Mouse (Mus musculus) spleen, postnatal 14 days (tissue): ENCODE measurements at regions not wholly inside any gene's neighbourhood (a gene's known extent, or its start where the extent isn't known, plus 50 kb on each side); places are given as distances from the start of the nearest gene placed in this dataset.

Source experiments
- DNase-seq, 2 experiments: peaks; one replicate each; pipeline ENCODE4 v3.0.0; 2021 to 2022; ENCODE audit warnings: low spot score in 2 of 2

DNA sequence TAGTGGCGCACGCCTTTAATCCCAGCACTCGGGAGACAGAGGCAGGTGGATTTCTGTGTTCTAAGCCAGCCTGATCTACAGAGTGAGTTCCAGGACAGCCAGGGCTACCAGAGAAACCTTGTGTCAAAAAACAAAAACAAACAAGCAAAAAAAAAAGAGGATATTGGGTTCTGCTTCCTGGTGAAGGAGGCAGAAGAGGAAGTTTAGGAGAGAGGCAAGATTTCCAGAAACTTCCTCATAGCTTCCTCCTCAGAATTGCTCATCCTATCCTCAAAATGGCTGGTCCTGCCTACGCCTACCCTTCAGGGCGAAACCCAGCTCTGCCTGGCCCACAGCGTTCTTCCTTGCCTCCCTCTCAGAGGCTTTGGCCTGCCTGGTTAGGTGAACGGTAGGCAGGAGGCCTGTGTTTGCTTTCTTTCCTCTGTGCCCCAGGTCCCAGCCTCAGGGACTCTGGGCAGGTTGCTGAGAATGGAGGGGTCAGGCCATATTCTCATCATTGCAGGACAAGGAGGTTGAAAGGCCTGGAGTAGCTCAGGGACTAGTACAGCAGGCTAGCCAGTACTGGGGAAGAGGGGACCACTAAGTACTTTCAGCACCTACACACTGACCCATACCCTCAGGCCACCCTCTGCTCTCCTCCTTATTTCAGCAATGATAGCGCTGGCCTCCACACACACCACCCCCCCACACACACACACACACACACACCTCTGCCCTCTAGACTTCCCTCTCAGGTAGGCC is 79.6 kb downstream of the Zfp36l2 start:
- no peak for DNase-seq

DNA sequence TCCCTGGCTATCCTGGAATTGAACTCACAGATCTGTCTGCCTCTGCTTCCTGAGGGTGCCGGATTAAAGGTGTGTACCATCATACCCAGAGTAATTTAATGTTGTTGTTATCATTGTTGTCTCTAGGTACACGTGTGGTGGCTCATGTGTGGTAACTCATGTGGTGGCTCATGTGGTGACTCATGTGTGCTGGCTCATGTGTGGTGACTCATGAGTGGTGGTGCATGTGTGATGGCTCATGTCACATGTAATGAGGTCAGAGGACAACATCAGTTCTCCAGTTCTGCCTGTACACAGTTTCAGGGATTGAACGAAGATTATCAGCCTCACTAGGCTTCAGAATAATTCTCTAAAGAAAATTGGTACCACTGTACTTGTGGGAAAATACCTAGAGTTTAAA is 80.2 kb downstream of the Zfp36l2 start:
- no peak for DNase-seq

DNA sequence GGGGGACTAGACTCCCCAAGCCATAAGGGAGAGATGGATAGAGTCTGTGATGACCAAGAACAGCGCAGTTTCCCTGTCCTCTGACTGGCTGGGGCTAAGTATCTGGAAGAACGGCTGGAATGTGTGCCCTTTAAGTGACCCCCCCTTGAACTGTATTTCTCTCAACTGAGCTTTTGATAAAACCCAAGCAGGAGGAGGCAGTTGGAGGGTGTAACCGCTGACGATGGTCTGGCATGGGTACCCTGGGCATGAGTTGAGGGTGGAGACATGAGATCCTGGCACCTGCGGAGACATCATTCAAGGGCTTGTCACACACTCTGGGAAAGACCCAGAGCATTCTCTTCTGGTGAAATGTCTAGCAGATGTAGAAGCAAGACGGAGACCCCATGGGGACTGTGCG is 83.5 kb downstream of the Zfp36l2 start:
- DNase-seq: no peak

DNA sequence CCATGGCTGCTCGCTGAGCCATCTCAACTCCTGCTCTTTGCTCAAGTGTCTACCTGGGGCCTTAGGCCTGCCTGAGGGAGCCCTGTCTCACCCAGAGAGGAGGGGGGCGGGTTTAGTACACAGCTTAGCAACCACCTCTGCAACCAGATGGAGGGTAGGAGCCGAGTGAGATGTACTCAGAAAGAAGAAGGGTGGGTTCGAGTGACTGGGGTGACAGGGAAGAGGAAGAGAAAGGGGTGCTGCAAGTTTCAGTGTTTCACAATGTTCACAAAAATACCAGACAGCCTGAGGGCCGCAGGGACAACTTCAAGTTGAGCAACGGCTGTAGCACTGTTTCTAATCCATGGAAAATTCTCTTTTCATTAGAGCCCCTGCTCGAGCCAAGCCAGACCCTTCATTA is 84.4 kb downstream of the Zfp36l2 start:
- DNase-seq: no peak

DNA sequence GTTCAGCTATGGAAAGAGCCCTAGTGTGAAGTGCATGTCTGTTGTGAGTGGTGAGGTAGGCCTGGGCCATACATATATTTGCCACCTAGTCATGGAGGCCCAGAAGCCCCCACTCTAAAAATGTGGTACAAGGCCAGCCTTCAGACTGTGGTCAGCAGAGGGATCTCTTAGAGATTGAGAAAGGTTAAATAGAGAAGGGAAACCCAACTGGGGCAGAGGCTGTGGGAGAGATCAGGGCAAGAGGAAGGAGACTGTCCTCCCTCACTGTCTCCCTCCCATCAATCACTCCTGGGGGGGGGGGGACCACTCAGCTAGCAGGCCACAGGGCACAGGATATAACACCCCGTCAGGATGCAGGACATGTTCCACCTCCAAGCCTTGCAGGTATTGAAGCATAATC is 86.1 kb downstream of the Zfp36l2 start:
- no peak for DNase-seq

DNA sequence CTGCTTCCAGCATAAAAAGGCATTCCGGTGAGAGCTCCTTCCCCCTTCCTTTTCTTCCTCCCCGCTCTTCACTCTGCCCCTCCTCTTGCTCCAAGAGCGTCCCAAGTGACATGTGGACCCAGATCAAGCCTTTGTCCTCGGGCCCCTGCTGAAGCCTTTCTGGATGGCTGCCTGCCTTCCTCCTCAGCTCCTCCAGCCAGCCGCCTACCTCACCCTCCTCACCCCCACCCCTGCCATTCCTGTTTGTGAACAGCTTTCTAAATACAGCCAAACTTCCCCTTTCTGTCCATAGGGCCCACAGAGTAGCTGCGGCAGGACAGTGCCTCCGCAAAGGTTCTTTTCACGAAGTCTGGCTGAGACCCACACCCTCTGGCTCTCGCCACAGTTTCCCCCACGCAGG is 87.2 kb downstream of the Zfp36l2 start:
- DNase-seq: no peak

DNA sequence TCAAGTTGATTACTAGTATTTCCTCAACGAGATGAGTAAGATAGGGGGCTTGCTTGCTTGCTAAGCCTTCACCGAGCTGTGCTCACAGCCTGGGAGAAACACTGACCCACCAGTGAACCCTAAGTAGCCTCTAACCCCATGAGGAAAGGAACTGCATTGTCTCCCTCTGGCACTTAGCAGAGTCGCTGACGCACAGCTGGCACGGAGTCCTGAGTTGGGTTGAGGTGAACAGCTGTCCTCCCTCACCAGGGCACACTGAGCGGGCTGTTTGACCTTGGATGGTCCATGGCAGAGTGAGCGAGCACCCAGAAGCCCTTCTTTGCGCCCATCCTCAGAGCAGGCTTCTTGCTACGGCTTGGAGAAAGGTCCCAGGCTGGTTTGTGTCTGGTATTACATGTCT is 88.0 kb downstream of the Zfp36l2 start:
- no peak for DNase-seq

DNA sequence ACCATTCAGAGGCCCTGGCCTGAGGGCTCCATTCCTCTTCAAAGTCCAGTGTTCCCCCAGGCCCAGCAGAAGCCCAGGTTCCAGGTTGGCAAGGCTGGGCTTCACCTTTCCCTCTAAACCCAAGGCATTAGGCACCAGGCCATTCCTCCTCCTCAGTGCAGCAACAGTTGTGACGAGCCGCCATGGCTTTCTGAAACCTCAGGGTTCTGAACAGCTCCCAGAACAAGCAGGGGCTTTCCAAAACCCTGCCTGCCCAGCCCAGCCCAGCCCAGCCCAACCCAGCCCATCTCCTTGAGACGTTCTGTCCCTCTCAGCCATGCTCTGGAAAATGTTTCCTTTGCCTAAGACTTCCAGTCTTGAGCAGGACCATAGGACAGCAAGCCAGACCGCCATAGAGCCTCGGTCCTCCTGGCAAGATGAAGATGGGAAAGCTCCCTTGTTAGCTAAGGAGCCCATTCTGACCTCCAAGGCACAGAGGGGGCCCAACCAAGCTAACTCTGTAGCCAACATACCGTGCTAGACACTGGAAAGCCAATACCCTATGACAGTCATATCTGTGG is 89.8 kb downstream of the Zfp36l2 start:
- DNase-seq: no peak

DNA sequence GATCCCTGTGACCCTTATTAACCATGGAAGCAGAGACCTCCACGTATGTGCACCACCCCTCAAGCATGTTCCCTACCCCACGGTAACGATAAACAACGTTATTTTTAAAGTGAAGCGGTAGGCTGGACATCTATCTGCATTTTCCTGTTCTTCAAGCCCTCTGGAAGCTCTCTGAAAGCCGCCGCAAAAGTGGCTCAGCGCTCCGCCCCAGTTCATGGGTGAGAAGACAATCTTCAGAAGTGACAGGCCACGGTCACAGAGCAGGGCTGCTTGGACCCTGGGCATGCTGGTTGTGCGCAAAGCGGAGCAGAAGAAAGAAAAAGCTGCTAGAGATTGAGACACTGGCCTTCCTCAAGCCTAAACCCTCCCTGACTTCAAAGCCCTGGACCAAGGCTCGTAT is 90.5 kb downstream of the Zfp36l2 start:
- DNase-seq: no peak

DNA sequence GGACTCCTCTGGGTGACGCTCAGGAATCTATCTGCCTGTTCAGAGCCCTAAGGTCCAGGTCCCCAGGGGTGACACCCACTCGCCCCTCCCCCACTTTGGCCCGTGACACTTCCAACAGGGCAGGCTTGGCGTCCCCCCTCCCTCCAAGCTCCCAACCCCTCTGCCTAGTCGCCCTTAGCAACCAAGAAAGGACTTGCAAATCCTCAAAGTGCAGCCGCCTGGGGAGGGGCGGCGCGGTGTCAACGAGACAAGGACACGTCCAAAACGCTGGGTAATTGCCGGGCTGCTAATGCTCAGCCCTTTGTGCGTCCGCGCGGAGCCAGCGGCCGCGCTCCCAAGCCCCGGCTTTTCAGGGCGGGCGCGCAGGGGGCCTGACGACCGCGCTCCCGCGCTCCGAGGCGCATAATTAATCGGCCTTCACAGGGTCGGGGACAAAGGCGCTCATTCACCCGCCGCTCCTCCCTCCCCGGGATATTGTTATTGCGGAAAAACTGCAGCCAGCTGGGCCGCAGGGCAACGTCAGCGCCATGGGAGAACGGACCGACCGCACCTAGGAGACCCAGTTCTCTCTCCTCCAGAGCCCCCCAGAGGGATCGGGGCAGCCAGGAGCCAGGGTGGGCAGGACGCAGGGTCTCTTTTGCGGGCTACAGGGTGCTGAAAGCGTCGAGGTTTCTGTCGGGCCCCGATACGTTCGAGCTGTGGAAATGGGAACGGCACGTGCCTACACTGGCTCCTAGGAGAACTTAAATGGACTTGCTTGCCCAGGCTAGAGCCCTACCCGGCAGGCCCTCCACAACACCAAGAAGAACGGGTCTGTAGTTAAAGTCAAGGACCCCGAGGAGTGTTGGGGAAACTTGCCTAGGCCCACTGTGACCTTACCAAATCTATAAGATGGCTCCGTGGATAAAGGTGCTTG is 91.1 kb downstream of the Zfp36l2 start:
- DNase-seq: no peak

DNA sequence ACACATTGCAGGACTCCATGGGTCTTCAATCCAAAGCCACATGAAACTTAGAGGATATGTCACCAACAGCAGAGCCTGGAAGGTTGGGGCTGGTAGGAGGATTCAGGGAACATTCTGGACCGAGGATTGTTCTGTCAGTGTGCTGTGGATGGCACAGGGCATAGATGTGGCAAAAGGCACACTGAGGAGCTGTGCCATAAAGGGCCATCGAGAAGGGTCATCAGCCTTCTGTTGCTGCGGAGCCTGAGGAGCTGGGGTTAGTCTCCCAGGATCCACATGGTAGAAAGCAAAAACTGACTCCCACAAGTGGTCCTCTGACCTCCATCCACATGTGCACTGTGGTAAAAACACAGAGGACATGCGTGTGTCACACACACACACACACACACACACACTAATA is 91.9 kb downstream of the Zfp36l2 start:
- DNase-seq: no peak

DNA sequence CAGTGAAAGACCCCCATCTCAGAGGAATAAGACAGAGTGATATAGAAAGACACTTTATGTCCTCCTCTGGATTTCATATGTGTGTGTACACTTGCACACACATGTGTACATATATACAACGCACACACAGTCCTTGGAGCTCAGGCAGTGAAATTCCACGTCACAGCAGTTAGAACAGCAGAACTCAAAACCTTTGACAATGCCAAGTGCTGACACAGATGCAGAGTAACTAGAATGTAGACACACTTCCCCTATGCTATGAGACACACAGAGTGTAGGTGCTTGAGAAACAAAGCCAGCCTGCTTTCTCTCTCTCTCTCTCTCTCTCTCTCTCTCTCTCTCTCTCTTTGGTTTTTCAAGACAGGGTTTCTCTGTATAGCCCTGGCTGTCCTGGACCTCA is 92.7 kb downstream of the Zfp36l2 start:
- no peak for DNase-seq

DNA sequence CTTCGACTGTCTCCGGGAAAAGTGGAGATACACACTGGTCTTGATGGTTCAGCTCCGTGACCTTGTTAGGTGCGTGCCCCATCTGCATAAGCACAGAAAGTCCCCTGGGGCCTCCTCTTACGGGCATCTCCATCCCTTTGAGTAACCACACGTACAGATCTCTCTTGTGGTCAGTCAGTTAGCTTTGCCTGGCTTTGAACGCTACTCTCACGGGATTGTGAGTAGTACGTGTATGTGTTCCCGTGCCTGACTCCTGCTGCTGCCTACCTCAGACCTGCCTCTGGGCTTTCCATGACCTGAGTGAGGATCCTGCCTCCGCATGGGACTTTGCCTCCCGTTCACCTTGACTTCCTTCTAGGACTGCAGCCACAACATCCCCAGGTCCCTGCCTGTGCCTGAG is 101.4 kb downstream of the Zfp36l2 start:
- no peak for DNase-seq

DNA sequence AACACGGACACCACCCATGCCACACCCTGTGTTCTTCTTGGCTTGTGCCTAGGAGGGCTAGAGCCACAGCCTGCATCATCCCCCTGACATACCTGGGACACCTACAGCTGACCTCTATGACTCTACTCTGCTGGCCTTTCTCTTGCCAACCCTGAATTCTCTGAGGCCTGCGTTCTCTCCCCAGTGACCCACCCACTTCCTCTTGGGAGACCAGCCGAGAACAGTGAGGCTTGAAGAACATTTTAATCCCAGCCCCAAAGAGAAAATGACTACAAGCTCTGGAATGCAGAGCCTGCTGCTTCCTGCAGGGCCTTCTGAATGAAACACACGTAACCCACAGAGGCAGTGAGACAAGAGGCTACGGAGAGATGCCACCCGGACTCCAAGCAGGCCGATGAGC is 102.0 kb downstream of the Zfp36l2 start:
- DNase-seq: no peak

DNA sequence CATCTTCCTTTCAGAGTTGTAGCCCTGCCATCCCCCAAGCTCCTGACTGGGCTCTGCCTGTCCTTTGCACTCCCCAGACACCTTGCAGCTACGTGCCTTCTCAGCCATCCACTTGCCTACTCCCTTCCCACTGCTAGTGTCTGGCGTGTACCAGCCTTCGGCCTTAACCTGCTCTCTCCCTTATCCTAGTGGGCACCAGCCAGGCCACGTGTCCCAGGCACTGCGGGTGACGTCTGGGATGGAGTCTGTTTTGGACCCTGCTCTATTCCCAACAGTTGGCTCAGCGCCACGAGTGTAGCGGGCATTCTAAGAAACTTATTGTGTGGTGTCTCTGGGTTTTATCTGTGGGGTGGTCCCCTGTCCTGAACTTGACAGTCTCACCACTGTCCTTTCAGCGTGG is 102.5 kb downstream of the Zfp36l2 start:
- DNase-seq: no peak

DNA sequence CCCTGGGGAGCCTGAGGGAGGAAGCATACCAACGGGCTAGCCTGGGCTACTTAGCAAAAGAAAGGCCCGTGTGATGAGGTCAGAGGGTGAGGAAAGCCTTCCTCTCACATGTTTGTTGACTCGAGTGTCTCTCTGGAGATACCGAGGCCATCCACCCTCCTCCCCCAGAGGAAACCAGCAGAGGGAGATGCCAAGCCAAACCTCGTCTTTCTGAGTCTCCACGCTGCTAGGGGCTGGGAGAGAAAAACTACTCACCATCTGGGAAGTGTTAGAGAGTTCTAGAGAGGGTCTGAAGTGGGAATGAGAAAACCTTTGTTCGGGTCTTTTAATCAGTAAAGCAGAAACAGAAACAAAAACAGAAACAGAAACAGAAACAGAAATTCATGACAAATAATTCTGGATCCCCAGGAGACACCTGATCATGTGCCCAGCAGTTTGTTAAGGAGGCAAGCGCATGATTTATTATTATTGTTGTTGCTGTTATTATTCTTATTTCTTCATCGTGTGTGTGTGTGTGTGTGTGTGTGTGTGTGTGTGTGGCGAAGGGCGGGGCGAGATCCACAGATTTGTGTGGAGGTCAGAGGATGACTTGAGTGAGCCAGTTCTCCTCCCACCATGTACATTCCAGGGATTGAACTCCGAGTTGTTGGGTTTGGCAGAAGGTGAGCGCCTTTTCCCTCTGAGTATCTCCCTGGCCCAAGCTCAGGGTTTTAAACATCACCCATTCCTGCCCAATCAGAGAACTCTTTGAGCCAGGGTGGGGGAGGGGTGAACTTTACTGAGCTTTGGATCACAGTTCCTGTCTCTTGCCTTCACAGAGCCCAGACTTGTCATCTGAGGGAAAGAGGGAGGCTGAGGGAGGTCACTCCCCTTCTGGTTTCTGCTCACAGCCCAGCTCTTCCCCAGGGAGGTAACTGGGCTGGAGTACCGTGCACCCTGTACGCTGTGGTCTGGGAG is 104.2 kb downstream of the Zfp36l2 start:
- DNase-seq: no peak

DNA sequence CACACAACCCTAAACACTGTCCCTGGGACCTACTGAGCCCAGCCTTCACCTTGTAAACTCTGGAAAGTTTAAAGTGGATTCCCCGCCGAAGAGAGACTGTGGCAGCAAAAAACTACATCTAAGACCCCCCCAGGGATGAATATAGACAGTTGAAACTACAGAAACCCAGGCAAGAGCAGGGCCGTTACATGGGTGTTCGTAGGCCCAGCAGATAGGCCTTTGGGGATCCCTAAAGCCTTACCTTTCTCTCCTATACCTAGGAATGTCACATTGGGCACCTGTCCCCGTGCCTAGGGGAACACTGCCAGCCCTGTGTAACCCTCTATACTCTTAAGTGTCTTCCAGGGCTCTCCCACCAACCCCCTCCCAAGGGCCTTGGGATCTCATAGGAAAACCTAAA is 105.2 kb downstream of the Zfp36l2 start:
- no peak for DNase-seq

DNA sequence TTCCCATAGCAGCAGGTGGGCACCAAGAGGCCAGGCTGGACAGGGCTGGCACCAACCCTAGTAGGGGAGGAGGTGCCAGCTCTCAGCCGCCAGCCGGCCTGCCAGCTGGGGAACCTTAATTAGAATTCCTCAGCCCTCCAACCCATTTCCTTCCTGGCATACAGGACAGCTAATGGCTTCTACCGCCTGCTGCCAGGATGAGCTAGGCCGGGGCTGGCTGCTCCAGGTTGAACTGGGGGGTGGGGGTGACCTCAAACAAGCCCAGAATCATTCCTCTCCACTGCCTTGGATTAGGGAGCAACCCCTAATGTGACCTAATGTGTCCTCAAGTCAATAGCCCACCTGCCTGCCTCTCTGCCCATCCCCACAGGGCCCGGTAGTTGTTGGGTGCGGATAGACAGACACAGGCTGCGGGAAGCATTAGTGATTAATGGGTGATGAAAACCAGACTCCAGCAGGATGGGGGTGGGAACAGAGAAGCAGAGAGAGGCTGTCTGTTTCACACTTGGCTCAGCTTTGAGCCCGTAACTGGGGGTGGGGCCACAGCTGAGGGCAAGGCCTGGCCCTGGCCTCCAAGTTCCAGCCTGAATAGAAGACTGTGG is 105.9 kb downstream of the Zfp36l2 start:
- no peak for DNase-seq

DNA sequence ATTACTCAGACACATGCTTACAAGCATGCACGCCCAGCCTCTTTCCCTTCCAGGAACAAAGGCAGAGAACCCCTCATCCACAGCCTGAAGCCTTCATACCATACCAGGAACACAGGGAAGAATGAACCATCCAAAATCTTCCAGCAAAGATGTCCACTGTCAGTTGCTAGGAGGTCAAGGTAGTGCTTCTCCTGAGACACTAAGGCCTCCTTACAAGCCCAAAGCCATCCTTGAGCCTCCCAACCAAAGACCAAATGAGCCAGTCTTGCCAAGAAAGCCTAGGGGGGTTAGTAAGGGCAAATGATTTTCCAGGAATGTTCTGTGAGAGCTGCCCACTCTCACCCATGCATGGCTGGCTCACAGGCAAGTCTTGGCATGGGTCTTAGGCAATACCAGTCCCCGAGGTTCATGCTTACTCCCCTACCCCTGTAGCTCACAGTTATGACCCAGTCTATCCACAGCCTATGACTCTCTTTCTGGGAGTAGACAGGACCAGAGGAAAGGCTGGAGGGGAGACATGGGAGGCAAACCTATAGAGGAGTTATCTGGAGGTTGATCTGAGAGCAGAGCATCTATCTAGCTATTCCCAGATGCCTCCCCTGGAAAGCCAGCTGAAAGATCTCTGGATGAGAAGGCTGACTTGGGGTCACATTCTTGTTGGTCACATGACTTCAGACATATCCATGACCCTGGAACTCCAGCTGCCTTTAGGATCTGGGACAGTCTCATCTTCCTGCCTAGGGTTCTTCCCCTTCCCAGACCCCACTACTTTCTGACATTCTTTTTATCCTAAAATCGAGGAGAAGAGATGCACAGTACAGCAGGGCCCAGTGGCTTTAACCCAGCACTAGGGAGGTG is 112.4 kb downstream of the Zfp36l2 start:
- DNase-seq: no peak

DNA sequence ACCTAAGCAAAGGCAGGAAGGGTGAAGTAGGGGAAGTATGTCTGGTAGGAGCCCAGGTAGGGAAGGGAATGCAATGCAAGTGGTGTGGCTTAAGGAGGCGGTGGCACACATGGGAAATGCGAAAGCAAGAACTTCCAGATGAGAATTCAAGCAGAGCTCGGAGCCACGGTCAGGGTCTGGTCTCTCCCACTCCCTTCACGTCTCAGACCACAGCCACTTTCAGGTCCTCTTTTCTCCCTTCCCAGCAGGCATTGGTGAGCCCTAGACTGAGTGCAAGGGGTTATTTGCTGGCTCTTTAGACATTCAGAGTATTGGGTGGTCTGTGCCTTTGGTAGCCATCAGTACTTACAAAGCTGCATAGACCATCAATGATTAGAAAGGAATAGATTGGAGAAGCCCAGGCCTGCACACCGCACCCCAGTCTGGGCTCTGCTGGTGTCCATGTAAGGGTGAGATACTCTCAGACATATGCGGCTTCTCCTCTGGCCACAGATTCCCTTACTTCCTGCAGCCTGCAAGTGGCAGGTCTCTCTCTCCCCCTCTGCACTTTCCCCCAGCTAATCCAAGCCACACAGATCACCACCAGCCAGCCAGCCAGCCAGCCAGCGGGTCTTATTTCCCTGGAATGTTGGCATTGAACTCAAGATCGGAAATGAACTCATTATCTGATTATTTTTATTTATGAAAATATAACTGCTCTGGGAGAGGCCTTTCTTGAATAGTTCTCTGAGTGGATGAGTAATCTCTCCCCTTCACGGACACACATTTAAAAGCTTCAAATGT is 113.6 kb downstream of the Zfp36l2 start:
- no peak for DNase-seq
